Mouse (Mus musculus): ENCODE results near the gene Gm49601. TPM values are rescaled to one million over a fixed set of nuclear protein-coding genes. Genes with fewer than 3 reads are reported as not detected.

The Gm49601 gene
- polyA plus RNA-seq, 1 experiment from 2014 or later = 2.3 TPM

GRCm38 (mm10) chr16:18591047-18592018 lies 34.9 kb downstream of the Gm49601 start:
- Histone ChIP-seq H3K4me1 (peaks cover 54% of the 10 kb centered on the region), H3K9me3 (no peaks in the 10 kb centered on the region), H3K36me3 (replicated peaks) (no peaks in the 10 kb centered on the region), H3K27ac (0 out of 2 replicates have a peak overlapping the region, but pooled peaks have one; percentile 4), H3K27me3 (ENCODE audit: poor library complexity, severe bottlenecking) (peaks cover 99% of the 10 kb centered on the region), H3K4me3 (peak overlapping the region; percentile 31)
- WGBS = under 1% methylated on average over 59 of the region's 59 CpGs
- DNase-seq (ENCODE audit: extremely low spot score, low spot score) = peak; percentile 46

DNA sequence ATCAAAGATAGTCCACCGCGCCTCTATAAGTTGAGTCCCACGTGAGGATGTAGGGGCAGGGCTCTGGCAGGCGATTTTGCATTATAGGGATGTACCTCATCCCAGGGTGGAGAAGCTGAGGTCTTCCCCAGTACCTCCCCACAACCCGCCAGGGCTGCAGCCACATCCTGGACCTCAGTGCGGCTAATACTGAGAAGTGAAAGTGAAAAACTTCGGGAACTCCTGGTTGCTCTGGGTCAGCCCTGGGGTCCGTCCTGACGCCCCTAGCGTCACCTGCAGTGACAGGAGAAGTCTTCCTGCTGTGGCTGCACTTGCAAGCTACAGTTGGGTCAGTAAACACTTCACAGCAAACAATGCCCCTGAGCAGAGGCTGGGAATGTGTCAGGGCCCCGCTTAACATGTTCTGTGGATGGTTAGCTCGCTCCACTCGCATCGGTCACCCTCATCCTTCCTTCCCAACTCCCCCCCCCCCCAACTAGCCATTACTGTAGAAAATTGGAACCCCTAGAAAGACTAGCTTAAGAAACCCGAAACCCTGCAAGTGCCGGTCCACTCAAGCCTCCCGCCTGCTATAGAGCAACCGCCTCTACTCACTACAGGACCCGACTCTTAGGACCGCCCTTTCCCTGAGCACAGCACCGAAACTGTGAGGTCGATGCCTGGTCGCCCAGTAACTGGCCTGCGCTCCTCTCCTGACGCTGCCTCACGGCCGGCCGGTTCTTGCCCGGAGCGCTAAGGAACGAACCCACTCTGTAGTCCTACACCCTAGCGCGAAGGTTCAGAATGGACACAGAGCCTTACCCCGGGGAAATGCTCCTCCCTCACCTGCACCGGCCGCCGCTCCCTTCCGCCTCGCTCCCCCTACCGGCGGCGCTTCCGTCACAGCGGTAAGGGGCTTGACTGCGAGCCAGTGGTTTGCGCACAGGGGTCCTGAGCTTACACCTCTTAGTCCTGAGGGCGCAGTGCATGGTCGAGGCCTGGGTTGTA lies 36.1 kb downstream of the Gm49601 start, which contains the start of gene Tbx1:
Gene Tbx1 (minus strand): TSS at position 868 of the 987 bp plus-strand sequence.
- Histone ChIP-seq H3K4me3 (peak within 1 kb of the TSS; percentile 45), H3K36me3 (replicated peaks) (no peaks in the 10 kb centered on the region), H3K27ac (0 out of 2 replicates have a peak within 1 kb of the TSS, but pooled peaks have one; percentile 4), H3K27me3 (ENCODE audit: poor library complexity, severe bottlenecking) (peaks cover 99% of the 10 kb centered on the region), H3K4me1 (peaks cover 59% of the 10 kb centered on the region), H3K9me3 (no peaks in the 10 kb centered on the region)
- under 1% methylated on average over 48 of the region's 48 CpGs for WGBS
- peak; percentile 56 for DNase-seq (ENCODE audit: extremely low spot score, low spot score)

GRCm38 (mm10) chr16:18589080-18589621 lies 37.1 kb downstream of the Gm49601 start:
- 5% methylated on average over 9 of the region's 9 CpGs for WGBS
- peak overlapping the region; percentile 43 for H3K4me3 ChIP-seq
- no peaks in the 10 kb centered on the region for H3K36me3 ChIP-seq (replicated peaks)
- no peak overlapping the region for H3K27ac ChIP-seq
- H3K9me3 ChIP-seq = no peaks in the 10 kb centered on the region
- no peak for DNase-seq (ENCODE audit: extremely low spot score, low spot score)
- peaks cover 99% of the 10 kb centered on the region for H3K27me3 ChIP-seq (ENCODE audit: poor library complexity, severe bottlenecking)
- peaks cover 59% of the 10 kb centered on the region for H3K4me1 ChIP-seq

DNA sequence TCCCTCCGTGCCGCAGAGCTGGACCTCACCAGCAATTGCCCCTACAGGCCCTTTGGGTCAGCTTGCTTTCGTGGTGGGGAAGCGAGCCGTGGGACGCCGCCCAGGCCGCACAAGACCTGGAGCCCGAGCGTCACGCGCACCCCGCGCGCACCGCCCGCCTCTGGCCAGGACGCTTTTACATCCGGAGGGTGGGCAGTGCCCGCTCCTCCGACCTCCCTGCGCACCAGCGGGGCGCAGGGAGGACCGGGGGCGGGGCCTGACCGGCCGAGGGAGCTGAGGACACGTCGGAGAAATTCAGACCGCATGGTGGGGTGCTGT lies 37.5 kb downstream of the Gm49601 start:
- no peaks in the 10 kb centered on the region for H3K36me3 ChIP-seq (replicated peaks)
- H3K9me3 ChIP-seq = no peaks in the 10 kb centered on the region
- peak overlapping the region; percentile 43 for H3K4me3 ChIP-seq
- H3K27me3 ChIP-seq (ENCODE audit: poor library complexity, severe bottlenecking) = peaks cover 99% of the 10 kb centered on the region
- peak; percentile 35 for DNase-seq (ENCODE audit: extremely low spot score, low spot score)
- under 1% methylated on average over 31 of the region's 31 CpGs for WGBS
- no peak overlapping the region for H3K27ac ChIP-seq
- H3K4me1 ChIP-seq = peaks cover 59% of the 10 kb centered on the region

- Histone ChIP-seq H3K27ac (0 out of 2 replicates have a peak overlapping the region, but pooled peaks have one; percentile 5), H3K27me3 (ENCODE audit: poor library complexity, severe bottlenecking) (peaks cover 99% of the 10 kb centered on the region), H3K9me3 (no peaks in the 10 kb centered on the region), H3K4me1 (peaks cover 59% of the 10 kb centered on the region), H3K36me3 (replicated peaks) (no peaks in the 10 kb centered on the region), H3K4me3 (peak overlapping the region; percentile 43)
- peak; percentile 42 for DNase-seq (ENCODE audit: extremely low spot score, low spot score)
- under 1% methylated on average over 57 of the region's 57 CpGs for WGBS
These were observed 38.1 kb downstream of the Gm49601 start for GRCm38 (mm10) chr16:18587847-18588737.

DNA sequence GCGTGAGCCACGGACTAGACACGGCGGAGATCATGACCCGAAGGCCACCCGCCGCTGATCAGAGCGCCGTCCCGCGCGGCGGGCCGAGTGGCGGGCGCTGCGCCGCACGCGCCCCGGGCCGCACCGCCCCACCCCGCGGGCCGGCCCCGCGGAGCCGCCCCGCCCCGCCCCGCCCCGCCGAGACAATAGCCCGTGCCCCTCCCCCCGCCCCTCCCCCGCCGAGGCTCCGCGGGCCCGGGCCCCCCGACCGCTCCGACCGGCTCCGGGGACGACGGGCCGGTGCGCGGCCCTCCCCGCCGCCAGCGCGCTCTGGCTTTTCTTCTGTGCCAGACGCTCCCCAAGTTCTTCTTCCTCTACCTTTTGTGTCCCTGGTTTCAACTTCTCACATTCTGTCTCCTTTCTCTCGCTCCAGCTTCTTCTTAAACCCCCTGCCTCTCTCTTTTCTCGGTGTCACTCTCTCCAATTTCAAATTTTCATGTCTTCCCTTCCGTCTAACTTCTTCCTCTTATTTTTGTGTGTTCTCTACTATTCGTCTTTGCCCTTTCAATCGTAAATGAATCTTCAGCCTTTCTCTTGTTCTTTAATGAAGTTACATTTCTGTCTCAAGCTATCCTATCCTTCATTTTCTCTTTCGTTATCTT lies 39.2 kb downstream of the Gm49601 start:
- Histone ChIP-seq H3K27ac (peak overlapping the region; percentile 69; the same call in 1 of the 2 replicates), H3K4me1 (peaks cover 67% of the 10 kb centered on the region), H3K4me3 (peak overlapping the region; percentile 53), H3K36me3 (replicated peaks) (no peaks in the 10 kb centered on the region), H3K9me3 (no peaks in the 10 kb centered on the region), H3K27me3 (ENCODE audit: poor library complexity, severe bottlenecking) (peaks cover 100% of the 10 kb centered on the region)
- no peak for DNase-seq (ENCODE audit: extremely low spot score, low spot score)
- WGBS = 1% methylated on average over 57 of the region's 62 CpGs

DNA sequence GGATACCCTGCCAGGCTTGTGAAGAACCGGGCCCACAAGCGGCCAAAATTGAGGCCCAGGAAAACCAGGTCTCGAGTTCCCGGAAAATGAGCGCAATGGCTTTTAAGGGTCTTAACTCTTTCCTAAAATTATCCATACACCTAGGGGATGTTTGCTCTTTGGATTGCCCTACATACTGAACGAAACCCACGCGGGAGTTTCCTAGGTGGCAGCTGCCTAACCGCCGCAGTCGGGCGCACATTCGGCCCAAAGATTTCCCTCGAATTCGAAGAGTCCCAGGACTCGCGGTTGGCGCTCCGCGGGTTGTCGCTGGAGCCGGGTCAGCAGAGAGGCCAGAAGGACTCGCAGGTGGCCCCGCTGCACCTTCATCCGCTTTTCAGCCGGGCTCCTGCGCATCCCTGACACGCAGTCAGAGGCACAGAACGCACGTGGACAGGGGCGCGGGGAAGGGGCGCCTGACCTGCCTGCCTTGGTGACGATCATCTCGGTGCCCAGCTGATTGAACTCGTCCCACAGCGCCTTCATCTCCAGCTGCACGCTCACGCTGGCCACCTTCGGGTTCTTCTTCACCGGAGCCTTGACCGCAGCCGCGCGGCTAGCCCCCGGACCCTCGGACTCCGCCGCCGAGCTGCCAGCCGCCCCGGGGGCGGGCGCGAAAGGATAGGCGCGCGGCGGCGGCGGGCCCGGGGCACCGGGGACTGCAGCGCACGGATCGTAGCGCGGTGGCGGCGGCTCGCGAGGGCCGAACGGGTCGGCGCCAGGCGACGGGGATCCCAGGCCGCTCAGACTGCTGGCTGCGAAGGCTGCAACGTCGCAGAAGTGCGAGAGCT lies 39.9 kb downstream of the Gm49601 start:
- peaks cover 67% of the 10 kb centered on the region for H3K4me1 ChIP-seq
- H3K4me3 ChIP-seq = peak overlapping the region; percentile 53
- peaks cover 100% of the 10 kb centered on the region for H3K27me3 ChIP-seq (ENCODE audit: poor library complexity, severe bottlenecking)
- WGBS = under 1% methylated on average over 83 of the region's 83 CpGs
- H3K27ac ChIP-seq = peak overlapping the region; percentile 69; the same call in 1 of the 2 replicates
- peak; percentile 59 for DNase-seq (ENCODE audit: extremely low spot score, low spot score)
- H3K36me3 ChIP-seq (replicated peaks) = no peaks in the 10 kb centered on the region
- no peaks in the 10 kb centered on the region for H3K9me3 ChIP-seq

DNA sequence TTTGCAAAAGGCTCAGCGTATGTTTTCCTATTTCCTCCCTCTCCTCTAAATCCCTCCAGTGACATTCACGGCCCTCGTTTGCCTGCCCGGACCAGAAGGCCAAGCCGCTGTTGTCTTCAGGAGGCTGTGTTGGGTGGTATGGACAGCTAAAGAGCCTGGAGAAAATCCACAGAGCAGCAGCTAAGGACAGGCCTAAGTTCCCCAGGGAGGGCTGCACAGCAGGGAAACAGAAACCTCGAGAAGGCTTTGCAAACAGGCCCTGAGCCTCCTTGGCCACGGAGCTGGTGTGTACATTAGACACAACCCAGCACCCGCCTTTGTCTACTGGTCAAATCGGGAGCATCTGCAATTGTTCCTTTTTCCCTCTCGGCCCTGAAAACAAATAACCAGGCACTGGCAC lies 40.6 kb downstream of the Gm49601 start:
- Histone ChIP-seq H3K27me3 (ENCODE audit: poor library complexity, severe bottlenecking) (peaks cover 100% of the 10 kb centered on the region), H3K9me3 (no peaks in the 10 kb centered on the region), H3K36me3 (replicated peaks) (no peaks in the 10 kb centered on the region), H3K4me1 (peaks cover 63% of the 10 kb centered on the region), H3K4me3 (peak overlapping the region; percentile 53), H3K27ac (no peak overlapping the region)
- 1% methylated on average over 10 of the region's 10 CpGs for WGBS
- peak; percentile 51 for DNase-seq (ENCODE audit: extremely low spot score, low spot score)

DNA sequence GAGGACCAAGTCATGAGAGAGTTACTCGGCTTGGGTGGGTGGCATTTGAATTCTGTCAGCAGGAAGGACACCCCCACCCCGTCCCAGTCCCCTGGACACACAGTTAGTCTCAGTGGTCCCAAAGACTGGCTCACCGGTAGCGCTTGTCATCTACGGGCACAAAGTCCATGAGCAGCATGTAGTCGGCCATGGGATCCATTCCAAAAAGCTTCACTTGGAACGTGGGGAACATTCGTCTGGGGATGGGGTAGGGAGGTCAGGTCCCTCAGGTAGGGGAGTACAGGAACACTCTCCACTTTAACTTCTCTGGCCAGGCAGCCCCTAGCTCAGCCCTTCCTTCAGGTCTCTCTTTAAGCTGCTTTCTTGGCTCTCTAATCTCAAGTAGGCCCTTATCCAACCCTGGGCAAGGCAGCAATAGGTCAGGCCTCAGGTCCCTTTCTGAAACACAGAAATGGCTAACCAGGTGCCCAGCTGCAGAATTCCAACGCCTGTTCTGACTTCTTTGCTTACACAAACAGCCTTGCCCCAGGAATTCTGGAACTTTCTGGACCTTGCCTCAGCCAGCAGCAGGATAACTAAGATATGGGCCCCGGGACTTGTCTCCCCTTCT lies 41.2 kb downstream of the Gm49601 start:
- Histone ChIP-seq H3K27me3 (ENCODE audit: poor library complexity, severe bottlenecking) (peaks cover 100% of the 10 kb centered on the region), H3K4me3 (peak overlapping the region; percentile 53; the same call in 1 of the 2 replicates), H3K36me3 (replicated peaks) (no peaks in the 10 kb centered on the region), H3K27ac (no peak overlapping the region), H3K9me3 (no peaks in the 10 kb centered on the region), H3K4me1 (peaks cover 56% of the 10 kb centered on the region)
- 5% methylated on average over 10 of the region's 10 CpGs for WGBS
- peak; percentile 36 for DNase-seq (ENCODE audit: extremely low spot score, low spot score)

DNA sequence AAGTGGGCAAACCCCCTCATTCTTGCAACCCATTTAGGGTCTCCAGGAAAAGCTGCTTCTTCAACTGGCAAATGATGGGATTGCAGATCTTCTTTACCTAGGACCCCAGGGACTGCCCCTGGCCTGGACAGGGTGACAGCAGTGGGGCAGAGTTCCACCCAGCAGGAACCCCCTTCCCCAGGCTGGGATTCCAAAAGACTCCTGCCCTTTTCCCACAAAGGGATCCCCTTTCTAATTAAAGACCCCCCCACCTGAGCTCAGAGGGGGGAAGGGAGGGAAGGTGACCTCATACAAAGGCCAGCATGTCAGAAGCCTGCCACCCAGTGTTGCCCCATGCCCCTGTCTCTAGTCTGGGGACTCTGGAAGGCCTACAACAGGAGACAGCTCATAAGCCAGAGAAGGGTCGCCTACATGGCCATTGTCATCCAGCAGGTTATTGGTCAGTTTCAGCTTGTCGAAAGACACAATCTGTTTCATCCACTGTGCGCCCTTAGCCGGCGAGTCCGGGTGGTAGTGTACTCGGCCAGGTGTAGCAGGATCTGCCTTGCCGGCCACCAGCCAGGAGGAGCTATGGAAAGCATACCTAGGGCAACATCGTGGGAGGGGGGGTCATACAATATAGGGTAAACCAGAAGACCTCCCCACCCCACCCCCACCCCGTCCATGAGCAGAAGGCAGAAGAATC lies 42.4 kb downstream of the Gm49601 start:
- Histone ChIP-seq H3K9me3 (no peaks in the 10 kb centered on the region), H3K27me3 (ENCODE audit: poor library complexity, severe bottlenecking) (peaks cover 98% of the 10 kb centered on the region), H3K4me1 (peaks cover 51% of the 10 kb centered on the region), H3K4me3 (no peak overlapping the region), H3K36me3 (replicated peaks) (no peaks in the 10 kb centered on the region), H3K27ac (no peak overlapping the region)
- WGBS = 5% methylated on average over 10 of the region's 10 CpGs
- DNase-seq (ENCODE audit: extremely low spot score, low spot score) = no peak

Measured in forebrain, embryonic 10.5 days (tissue).